Mouse (Mus musculus): ENCODE measurements at regions not wholly inside any gene's neighbourhood (a gene's known extent, or its start where the extent isn't known, plus 50 kb on each side); places are given as distances from the start of the nearest gene placed in this dataset.

DNA sequence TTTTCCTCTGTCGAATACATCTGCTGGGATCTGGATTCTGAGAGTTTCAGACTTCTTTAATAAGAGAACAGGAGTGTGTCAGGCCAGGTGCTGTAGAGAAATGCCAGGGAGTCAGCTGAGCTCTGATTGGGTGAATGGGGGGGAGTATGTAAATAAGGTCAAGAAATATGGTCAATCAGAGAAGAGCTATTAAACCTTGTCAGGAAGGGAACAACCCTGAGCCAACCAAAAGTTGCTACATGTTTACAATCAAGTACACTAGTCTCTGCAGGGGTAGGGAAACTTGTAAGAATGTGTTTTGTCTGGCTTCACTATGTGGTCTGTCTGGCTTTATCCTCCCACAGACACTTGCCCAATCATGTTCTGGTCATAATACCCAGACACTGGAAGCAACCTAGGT lies 60.4 kb upstream of the Thpo start:
- Histone ChIP-seq H3K4me2 (no peak overlapping the region), H3K27me3 (no peaks in the 10 kb centered on the region; the same call in 1 of the 2 replicates), H3K36me3 (no peaks in the 10 kb centered on the region), H3K9me3 (replicated peaks) (no peaks in the 10 kb centered on the region), H3K9ac (no peak overlapping the region), H3K27ac (no peak overlapping the region), H3K4me1 (replicated peaks) (no peaks in the 10 kb centered on the region), H3K4me3 (no peak overlapping the region)
- 61% methylated on average over 1 of the region's 1 CpGs for WGBS
- ATAC-seq (replicated peaks; ENCODE audit: insufficient number of reproducible peaks, insufficient read depth, low FRiP score, low read depth) = no peak

All from heart, embryonic 15.5 days (tissue).